Mouse (Mus musculus) liver, embryonic 13.5 days (tissue): ENCODE results near the gene Mospd3. TPM values are rescaled to one million over a fixed set of nuclear protein-coding genes. Genes with fewer than 3 reads are reported as not detected.

Experiments used
- ATAC-seq: fragments of 200-750 bp; cut with Nextera tagmentation; 2 replicates; pipeline ENCODE4 v1.8.0; 2017; ENCODE audit warnings: low read depth, mild to moderate bottlenecking, moderate number of reproducible peaks, moderate library complexity
- DNase-seq: peaks from one replicate; pipeline ENCODE4 v3.0.0; 2022
- H3K27ac ChIP-seq: fragments of 300-500 bp; sonication (generic); 2 replicates; pipeline ENCODE4 v1.5.1; 2015; ENCODE audit warnings: moderate library complexity, mild to moderate bottlenecking, inconsistent platforms
- H3K27me3 ChIP-seq: fragments of 300-500 bp; sonication (generic); 2 replicates; pipeline ENCODE4 v1.6.1; 2015; ENCODE audit warnings: mild to moderate bottlenecking, inconsistent platforms
- H3K36me3 ChIP-seq: fragments of 300-500 bp; sonication (generic); 2 replicates; pipeline ENCODE4 v1.6.1; 2015; ENCODE audit warnings: mild to moderate bottlenecking, inconsistent platforms
- H3K4me1 ChIP-seq: fragments of 300-500 bp; sonication (generic); replicated peaks from 2 replicates; pipeline ENCODE4 v1.6.1; 2015; ENCODE audit warnings: inconsistent platforms
- H3K4me2 ChIP-seq: fragments of 300-500 bp; sonication (generic); 2 replicates; pipeline ENCODE4 v1.6.1; 2015; ENCODE audit warnings: inconsistent platforms, mild to moderate bottlenecking, moderate library complexity
- H3K4me3 ChIP-seq: fragments of 300-500 bp; sonication (generic); replicated peaks from 2 replicates; pipeline ENCODE4 v1.5.1; 2015; ENCODE audit warnings: mild to moderate bottlenecking, inconsistent platforms
- H3K9ac ChIP-seq: fragments of 300-500 bp; sonication (generic); 2 replicates; pipeline ENCODE4 v1.6.1; 2015; ENCODE audit warnings: mild to moderate bottlenecking, inconsistent platforms
- H3K9me3 ChIP-seq: fragments of 300-500 bp; sonication (generic); replicated peaks from 2 replicates; pipeline ENCODE4 v1.6.1; 2016; ENCODE audit warnings: inconsistent platforms
- WGBS: fragments of 180-500 bp; shearing (Covaris S2); methylation state at CpG from one replicate; pipeline ENCODE4 v1.1.7; 2015; ENCODE audit not compliant: insufficient replicate concordance; 5-methylcytosine and 5-hydroxymethylcytosine counted together
- polyA plus RNA-seq: library from polyadenylated mRNA; unstranded; fragments of >200 nt; fragmentation: Nextera tagmentation; extraction: Ambion mirVana; gene quantifications from 2 replicates; pipeline ENCODE4 v1.2.1, GENCODE M21; 2015

Mospd3 gene
- 32.3 and 32.8 TPM in 2 replicates for polyA plus RNA-seq

- Histone ChIP-seq H3K36me3 (peaks cover 19% of the 10 kb centered on the region), H3K4me1 (peaks cover 77% of the 10 kb centered on the region), H3K9ac (peak within 1 kb of the TSS; percentile 91), H3K27me3 (no peaks in the 10 kb centered on the region), H3K9me3 (no peaks in the 10 kb centered on the region), H3K4me2 (peak within 1 kb of the TSS; percentile 100), H3K4me3 (peak within 1 kb of the TSS; percentile 83), H3K27ac (peak within 1 kb of the TSS; percentile 91)
- ATAC-seq: peak; percentile 92
- WGBS: under 1% methylated on average over 41 of the region's 41 CpGs
- peak; percentile 96 for DNase-seq
Observed at GRCm38 (mm10) chr5:137600619-137601364, at the start of gene Mospd3. TSS of gene Mospd3 (minus strand) at chr5:137601058.

GRCm38 (mm10) chr5:137649669-137650571, 49.1 kb upstream of the Mospd3 start:
- H3K4me1 ChIP-seq: peaks cover 70% of the 10 kb centered on the region
- H3K27me3 ChIP-seq: peaks cover 19% of the 10 kb centered on the region
- WGBS: 23% methylated on average over 18 of the region's 18 CpGs
- no peak overlapping the region for H3K9ac ChIP-seq
- peak; percentile 35 for DNase-seq
- H3K27ac ChIP-seq: peak overlapping the region; percentile 63
- H3K9me3 ChIP-seq: no peaks in the 10 kb centered on the region
- H3K4me3 ChIP-seq: no peak overlapping the region
- H3K4me2 ChIP-seq: 0 out of 2 replicates have a peak overlapping the region, but pooled peaks have one; percentile 23
- H3K36me3 ChIP-seq: peaks cover 46% of the 10 kb centered on the region
- ATAC-seq: peak; percentile 24

- Histone ChIP-seq H3K9ac (no peak overlapping the region), H3K27me3 (peaks cover 26% of the 10 kb centered on the region), H3K27ac (peak overlapping the region; percentile 63; the same call in 1 of the 2 replicates), H3K36me3 (peaks cover 39% of the 10 kb centered on the region), H3K4me2 (no peak overlapping the region), H3K4me3 (no peak overlapping the region), H3K4me1 (peaks cover 76% of the 10 kb centered on the region), H3K9me3 (no peaks in the 10 kb centered on the region)
- DNase-seq: no peak
- 41% methylated on average over 4 of the region's 4 CpGs for WGBS
- no peak for ATAC-seq
Observed at GRCm38 (mm10) chr5:137649251-137649650, 48.4 kb upstream of the Mospd3 start.

GRCm38 (mm10) chr5:137647827-137648601, 47.2 kb upstream of the Mospd3 start:
- H3K4me2 ChIP-seq: no peak overlapping the region
- ATAC-seq (peak; percentile 58), DNase-seq (no peak)
- H3K9me3 ChIP-seq: no peaks in the 10 kb centered on the region
- WGBS: 45% methylated on average over 9 of the region's 9 CpGs
- no peak overlapping the region for H3K9ac ChIP-seq
- H3K36me3 ChIP-seq: peaks cover 26% of the 10 kb centered on the region
- H3K27ac ChIP-seq: no peak overlapping the region
- peaks cover 38% of the 10 kb centered on the region for H3K27me3 ChIP-seq
- peaks cover 70% of the 10 kb centered on the region for H3K4me1 ChIP-seq
- H3K4me3 ChIP-seq: no peak overlapping the region

- 16% methylated on average over 11 of the region's 11 CpGs for WGBS
- peak within 1 kb of the TSS; percentile 44 for H3K4me3 ChIP-seq
- H3K27me3 ChIP-seq: peaks cover 38% of the 10 kb centered on the region
- peaks cover 25% of the 10 kb centered on the region for H3K36me3 ChIP-seq
- H3K9me3 ChIP-seq: no peaks in the 10 kb centered on the region
- H3K9ac ChIP-seq: peak within 1 kb of the TSS; percentile 23
- H3K4me2 ChIP-seq: peak within 1 kb of the TSS; percentile 71
- no peak within 1 kb of the TSS for H3K27ac ChIP-seq
- peaks cover 69% of the 10 kb centered on the region for H3K4me1 ChIP-seq
- ATAC-seq (peak; percentile 11; the same call in 1 of the 2 replicates), DNase-seq (no peak)
Observed at GRCm38 (mm10) chr5:137645652-137646091, 44.8 kb upstream of the Mospd3 start, which contains the start of gene Irs3. TSS of gene Irs3 (minus strand) at chr5:137645714.

GRCm38 (mm10) chr5:137645091-137645651, 44.3 kb upstream of the Mospd3 start:
- ATAC-seq (no peak), DNase-seq (peak; percentile 41)
- Histone ChIP-seq H3K4me1 (peaks cover 69% of the 10 kb centered on the region), H3K27ac (no peak overlapping the region), H3K4me2 (peak overlapping the region; percentile 71), H3K9me3 (no peaks in the 10 kb centered on the region), H3K27me3 (peaks cover 38% of the 10 kb centered on the region), H3K4me3 (peak overlapping the region; percentile 44), H3K9ac (peak overlapping the region; percentile 23), H3K36me3 (peaks cover 27% of the 10 kb centered on the region)
- 4% methylated on average over 44 of the region's 44 CpGs for WGBS

GRCm38 (mm10) chr5:137644484-137644883, 43.6 kb upstream of the Mospd3 start:
- no peak for ATAC-seq
- no peak overlapping the region for H3K4me3 ChIP-seq
- 55% methylated on average over 19 of the region's 19 CpGs for WGBS

GRCm38 (mm10) chr5:137642886-137643285, 42.0 kb upstream of the Mospd3 start:
- Histone ChIP-seq H3K4me2 (no peak overlapping the region), H3K27me3 (peaks cover 38% of the 10 kb centered on the region), H3K4me1 (peaks cover 59% of the 10 kb centered on the region), H3K36me3 (peaks cover 50% of the 10 kb centered on the region), H3K9me3 (no peaks in the 10 kb centered on the region), H3K4me3 (no peak overlapping the region), H3K9ac (no peak overlapping the region), H3K27ac (no peak overlapping the region)
- DNase-seq (no peak), ATAC-seq (no peak)
- 66% methylated on average over 4 of the region's 4 CpGs for WGBS

More at GRCm38 (mm10) chr5:137644484-137644883, 43.6 kb upstream of the Mospd3 start:
- Histone ChIP-seq H3K4me1 (peaks cover 66% of the 10 kb centered on the region), H3K4me2 (no peak overlapping the region), H3K9me3 (no peaks in the 10 kb centered on the region), H3K9ac (no peak overlapping the region), H3K36me3 (peaks cover 34% of the 10 kb centered on the region), H3K27ac (no peak overlapping the region), H3K27me3 (peaks cover 38% of the 10 kb centered on the region)
- DNase-seq: no peak

- no peak within 1 kb of the TSS for H3K9ac ChIP-seq
- WGBS: 80% methylated on average over 19 of the region's 19 CpGs
- H3K4me3 ChIP-seq: no peak within 1 kb of the TSS
- H3K9me3 ChIP-seq: no peaks in the 10 kb centered on the region
- ATAC-seq: 0 out of 2 replicates have a peak, but pooled peaks have one; percentile 6
- peaks cover 68% of the 10 kb centered on the region for H3K36me3 ChIP-seq
- no peak within 1 kb of the TSS for H3K4me2 ChIP-seq
- peaks cover 48% of the 10 kb centered on the region for H3K4me1 ChIP-seq
- no peak within 1 kb of the TSS for H3K27ac ChIP-seq
- H3K27me3 ChIP-seq: peaks cover 30% of the 10 kb centered on the region
- peak; percentile 41 for DNase-seq
Observed at GRCm38 (mm10) chr5:137641054-137641453, 40.2 kb upstream of the Mospd3 start, which contains the start of gene Sap25. TSS of gene Sap25 (plus strand) at chr5:137641334.

- Histone ChIP-seq H3K9ac (no peak overlapping the region), H3K36me3 (peaks cover 84% of the 10 kb centered on the region), H3K4me3 (no peak overlapping the region), H3K27ac (no peak overlapping the region), H3K27me3 (peaks cover 14% of the 10 kb centered on the region), H3K9me3 (no peaks in the 10 kb centered on the region), H3K4me1 (peaks cover 32% of the 10 kb centered on the region), H3K4me2 (no peak overlapping the region)
- WGBS: 75% methylated on average over 7 of the region's 7 CpGs
- DNase-seq: no peak
- ATAC-seq: no peak
Observed at GRCm38 (mm10) chr5:137639472-137639871, 38.6 kb upstream of the Mospd3 start.
